24 mouse cellular contexts compared by ENCODE assay signal in genomic region chr5:52232611-52233010, GRCm38 (mm10).
"Had no signal": no experiment of that assay in that cellular context is flagged by ENCODE, and none has a peak within 500 bp of the region (broad histone marks: within the 10 kb centered on the region; RNA-seq: fewer than 3 reads in every experiment).

No protein-coding gene starts in this region.

- H3K9me3 ChIP-seq: heart, embryonic 15.5 days; hindbrain, embryonic 13.5 days; hindbrain, embryonic 15.5 days; limb, embryonic 15.5 days; liver, embryonic 12.5 days had no signal

- H3K27me3 ChIP-seq: heart, embryonic 13.5 days; heart, embryonic 15.5 days; hindbrain, embryonic 13.5 days; hindbrain, embryonic 15.5 days; kidney, embryonic 15.5 days; limb, embryonic 13.5 days; limb, embryonic 15.5 days; liver, embryonic 12.5 days had no signal

- ATAC-seq: hindbrain, postnatal 0 days; liver, embryonic 12.5 days had no signal

- H3K4me3 ChIP-seq: heart, adult 2 months; heart, embryonic 13.5 days; heart, embryonic 15.5 days; hindbrain, embryonic 13.5 days; hindbrain, embryonic 15.5 days; kidney, embryonic 15.5 days; limb, embryonic 13.5 days; limb, embryonic 15.5 days; liver, embryonic 12.5 days had no signal

- H3K27ac ChIP-seq: heart, adult 2 months; heart, embryonic 13.5 days; heart, embryonic 15.5 days; hindbrain, embryonic 13.5 days; hindbrain, embryonic 15.5 days; hindbrain, postnatal 0 days; kidney, embryonic 15.5 days; kidney, postnatal 0 days; limb, embryonic 13.5 days; limb, embryonic 15.5 days; liver, embryonic 12.5 days had no signal

- H3K4me1 ChIP-seq: hindbrain, embryonic 13.5 days; hindbrain, embryonic 15.5 days; kidney, embryonic 15.5 days; liver, embryonic 12.5 days had no signal

- H3K4me2 ChIP-seq: heart, embryonic 11.5 days; heart, embryonic 13.5 days; heart, embryonic 15.5 days; hindbrain, embryonic 13.5 days; hindbrain, embryonic 15.5 days; kidney, embryonic 15.5 days; limb, embryonic 13.5 days; limb, embryonic 15.5 days; liver, embryonic 12.5 days had no signal

- DNase-seq: gastrocnemius, postnatal 14 days; gastrocnemius, postnatal 36 days; heart, adult 2 months; heart, postnatal 14 days; heart, postnatal 36 days; kidney, adult 11 months; kidney, adult 2 months; kidney, adult 9 months; kidney, postnatal 14 days; kidney, postnatal 36 days; layer of hippocampus, adult 9-11 months; layer of hippocampus, postnatal 36 days; left cerebral cortex, postnatal 4 days had no signal

- H3K9ac ChIP-seq: heart, embryonic 13.5 days; heart, embryonic 15.5 days; hindbrain, embryonic 13.5 days; hindbrain, embryonic 15.5 days; kidney, embryonic 15.5 days; limb, embryonic 13.5 days; limb, embryonic 15.5 days; liver, embryonic 12.5 days had no signal

- H3K36me3 ChIP-seq: heart, embryonic 13.5 days; heart, embryonic 15.5 days; hindbrain, embryonic 13.5 days; hindbrain, embryonic 15.5 days; kidney, embryonic 15.5 days; limb, embryonic 13.5 days; limb, embryonic 15.5 days; liver, embryonic 12.5 days had no signal
